ENCODE assay signal across 13 mouse cellular contexts in genomic region chr2:103336621-103337020, GRCm38 (mm10). TPM values are rescaled to one million over a fixed set of nuclear protein-coding genes. Genes with fewer than 3 reads are reported as not detected.
DNase-seq lines count a peak whose midpoint lies in the region; ATAC-seq and TF ChIP-seq lines count a peak whose summit lies in the region.
"Had no signal": no experiment of that assay in that cellular context is flagged by ENCODE, and none has a peak within 500 bp of the region (broad histone marks: within the 10 kb centered on the region; RNA-seq: fewer than 3 reads in every experiment).

No protein-coding gene starts in this region.

- no peak overlapping the region for H3K9ac ChIP-seq in hindbrain, postnatal 0 days (replicated peaks; ENCODE audit: low read length)
- H3K9ac ChIP-seq in hindbrain, embryonic 11.5 days (ENCODE audit: low read depth, low read length) = no peak overlapping the region
- H3K9ac ChIP-seq in neural tube, embryonic 14.5 days (replicated peaks; ENCODE audit: low read depth, low read length) = no peak overlapping the region
- H3K9ac ChIP-seq: heart, embryonic 15.5 days had no signal

- peak; percentile 50 for DNase-seq in hindbrain, postnatal 0 days (ENCODE audit: low spot score)
- no peak for DNase-seq in hindbrain, embryonic 11.5 days (ENCODE audit: low spot score)
- peak; percentile 24 for DNase-seq in brain, embryonic 14.5 days (ENCODE audit: low read depth)
- DNase-seq in liver (peak; percentile 19), adipocyte (ENCODE audit: low spot score) (no peak)
- no peak for DNase-seq in ovary, postnatal 36 days (ENCODE audit: low spot score)
- DNase-seq: cerebellum, adult 9-10 months; kidney, postnatal 14 days; lung, adult 18-20 months had no signal

- H3K9me3 ChIP-seq in hindbrain, postnatal 0 days (ENCODE audit: low read length) = no peaks in the 10 kb centered on the region
- H3K9me3 ChIP-seq in hindbrain, embryonic 11.5 days (ENCODE audit: control insufficient read depth, low read length) = no peaks in the 10 kb centered on the region
- H3K9me3 ChIP-seq in neural tube, embryonic 14.5 days (ENCODE audit: control insufficient read depth, low read length) = no peaks in the 10 kb centered on the region
- H3K9me3 ChIP-seq: heart, embryonic 15.5 days had no signal

- TF ChIP-seq CTCF in hindbrain, postnatal 0 days (IDR thresholded peaks at IDR 0.05; ENCODE audit: low read depth) = no peak
- TF ChIP-seq CTCF in brain, embryonic 14.5 days (IDR thresholded peaks at IDR 0.05; ENCODE audit: borderline replicate concordance, extremely low read depth, insufficient read depth, insufficient read length) = no peak

- no peaks in the 10 kb centered on the region for H3K36me3 ChIP-seq in hindbrain, postnatal 0 days (ENCODE audit: insufficient read depth, low read length)
- H3K36me3 ChIP-seq in hindbrain, embryonic 11.5 days (ENCODE audit: control insufficient read depth, insufficient read depth, low read length) = no peaks in the 10 kb centered on the region
- no peaks in the 10 kb centered on the region for H3K36me3 ChIP-seq in neural tube, embryonic 14.5 days (ENCODE audit: control insufficient read depth, insufficient read depth, low read length)
- H3K36me3 ChIP-seq: heart, embryonic 15.5 days had no signal

- no peak overlapping the region for H3K4me2 ChIP-seq in hindbrain, postnatal 0 days (ENCODE audit: low read depth, low read length)
- no peak overlapping the region for H3K4me2 ChIP-seq in hindbrain, embryonic 11.5 days (replicated peaks; ENCODE audit: low read depth, low read length)
- no peak overlapping the region for H3K4me2 ChIP-seq in neural tube, embryonic 14.5 days (ENCODE audit: low read depth, low read length)
- H3K4me2 ChIP-seq: heart, embryonic 15.5 days had no signal

- H3K4me3 ChIP-seq in hindbrain, postnatal 0 days (ENCODE audit: low read length) = no peak overlapping the region
- H3K4me3 ChIP-seq in hindbrain, embryonic 11.5 days (ENCODE audit: low read depth, low read length) = no peak overlapping the region
- H3K4me3 ChIP-seq in neural tube, embryonic 14.5 days (ENCODE audit: low read depth, low read length) = no peak overlapping the region
- H3K4me3 ChIP-seq: heart, embryonic 15.5 days had no signal

- WGBS in hindbrain, postnatal 0 days = 59% methylated on average over 11 of the region's 11 CpGs
- 86% methylated on average over 11 of the region's 11 CpGs for WGBS in hindbrain, embryonic 11.5 days
- WGBS in neural tube, embryonic 14.5 days = 65% methylated on average over 11 of the region's 11 CpGs

- no peak overlapping the region for H3K27ac ChIP-seq in hindbrain, postnatal 0 days
- no peak overlapping the region for H3K27ac ChIP-seq in hindbrain, embryonic 11.5 days (ENCODE audit: low read depth, low read length)
- no peak overlapping the region for H3K27ac ChIP-seq in neural tube, embryonic 14.5 days (ENCODE audit: low read depth, low read length)
- H3K27ac ChIP-seq: heart, embryonic 15.5 days had no signal

- H3K27me3 ChIP-seq in hindbrain, postnatal 0 days (ENCODE audit: insufficient read depth, low read length) = no peaks in the 10 kb centered on the region
- no peaks in the 10 kb centered on the region for H3K27me3 ChIP-seq in hindbrain, embryonic 11.5 days (ENCODE audit: control insufficient read depth, insufficient read depth, low read length)
- no peaks in the 10 kb centered on the region for H3K27me3 ChIP-seq in neural tube, embryonic 14.5 days (ENCODE audit: control insufficient read depth, insufficient read depth, low read length)
- H3K27me3 ChIP-seq: heart, embryonic 15.5 days had no signal

- ATAC-seq in hindbrain, postnatal 0 days = peak; percentile 76
- ATAC-seq in hindbrain, embryonic 11.5 days (ENCODE audit: low FRiP score) = no peak
- ATAC-seq in neural tube, embryonic 14.5 days (ENCODE audit: low read depth) = peak; percentile 56; the same call in 1 of the 2 replicates

- no peak for TF ChIP-seq POLR2A in brain, embryonic 14.5 days (IDR thresholded peaks at IDR 0.05; ENCODE audit: borderline replicate concordance, extremely low read depth, insufficient read depth, insufficient read length, poor library complexity, severe bottlenecking)

- no peaks in the 10 kb centered on the region for H3K4me1 ChIP-seq in hindbrain, postnatal 0 days (ENCODE audit: insufficient read depth, low read length)
- no peaks in the 10 kb centered on the region for H3K4me1 ChIP-seq in hindbrain, embryonic 11.5 days (replicated peaks; ENCODE audit: control insufficient read depth, insufficient read depth, low read length)
- no peaks in the 10 kb centered on the region for H3K4me1 ChIP-seq in neural tube, embryonic 14.5 days (ENCODE audit: control insufficient read depth, insufficient read depth, low read length)
- H3K4me1 ChIP-seq: heart, embryonic 15.5 days had no signal

RNA-seq across cellular contexts. Expression of gene Ehf, which starts 33.5 kb away (rescaled TPM):
- 0.04 TPM in 1 of 2 replicates, not detected in the other for total RNA-seq in hindbrain, postnatal 0 days (2014; rRNA removed)
- polyA plus RNA-seq in hindbrain, postnatal 0 days (2015; fragmentation: Nextera tagmentation; extraction: Ambion mirVana) = 0.20 and 0.24 TPM in 2 replicates
- polyA plus RNA-seq in hindbrain, embryonic 11.5 days (2014; fragmentation: Nextera tagmentation; extraction: Ambion mirVana) = not detected in 2 replicates
- polyA plus RNA-seq in brain, embryonic 14.5 days (2012; rRNA removed) = 0.08 and 0.10 TPM in 2 replicates
- polyA plus RNA-seq in neural tube, embryonic 14.5 days (2014; fragmentation: Nextera tagmentation; extraction: Ambion mirVana) = not detected in 2 replicates
- total RNA-seq: gastrocnemius, adult 8-10 months had no signal
- polyA plus RNA-seq: forebrain, embryonic 11.5 days had no signal

Comparison
In these comparisons a context has a peak if more than half of its experiments do, and no peak if none do; other contexts are left out.
1. DNase-seq: peak in hindbrain, postnatal 0 days (single experiment), brain, embryonic 14.5 days (single experiment) and liver (single experiment); none in hindbrain, embryonic 11.5 days (single experiment), adipocyte (single experiment) and ovary, postnatal 36 days (single experiment).